Mouse (Mus musculus): ENCODE data around the gene Cacnb4.

DNA sequence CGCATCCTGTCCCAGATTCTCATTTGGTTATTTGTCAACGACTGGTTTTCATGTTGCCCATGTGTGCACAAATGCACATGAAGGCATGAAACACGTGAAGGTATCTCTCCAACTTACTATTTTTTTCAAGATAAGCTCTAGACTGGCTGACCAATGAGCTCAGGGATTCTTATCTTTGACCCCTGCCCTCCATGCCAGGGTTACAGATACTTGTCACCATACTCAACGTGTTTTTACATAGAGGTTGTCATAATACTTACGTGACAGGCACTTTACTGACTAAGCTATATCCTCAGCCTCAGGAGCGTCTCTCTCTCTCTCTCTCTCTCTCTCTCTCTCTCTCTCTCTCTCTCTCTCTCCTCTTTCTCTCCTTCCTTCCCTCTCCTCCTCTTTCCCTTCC is 290.2 kb downstream of the Cacnb4 start:
- TF ChIP-seq GATA1 (IDR thresholded peaks at IDR 0.05; ENCODE audit: low read length) = no peak
- no peak for TF ChIP-seq TAL1 (IDR thresholded peaks at IDR 0.05; ENCODE audit: low read length)

All from erythroblast, embryonic 14.5 days (primary cell).